Mouse (Mus musculus) spleen, adult 2 months (tissue): Measurements from ENCODE around the gene Spty2d1.

Source experiments
- CTCF ChIP-seq: fragments of 200-500 bp; IDR thresholded peaks from 2 replicates; pipeline ENCODE4 v1.5.1; 2011; ENCODE audit warnings: mild to moderate bottlenecking, inconsistent platforms; ENCODE audit not compliant: insufficient read depth, insufficient read length, insufficient replicate concordance; ENCODE audit errors: extremely low read depth
- POLR2A ChIP-seq: fragments of 200-500 bp; IDR thresholded peaks from 2 replicates; pipeline ENCODE4 v1.6.1; 2011; ENCODE audit warnings: low read depth, low read length, inconsistent platforms

GRCm38 (mm10) chr7:47019641-47020040, 11.4 kb upstream of the Spty2d1 start:
- TF ChIP-seq POLR2A (no peak), CTCF (no peak)
